In genomic region chr4:133671184-133671880, GRCm38 (mm10) we compare ENCODE assay signal across 8 mouse cellular contexts. TPM values are rescaled to one million over a fixed set of nuclear protein-coding genes. Genes with fewer than 3 reads are reported as not detected.
DNase-seq lines count a peak whose midpoint lies in the region; ATAC-seq and TF ChIP-seq lines count a peak whose summit lies in the region.

No protein-coding gene starts in this region.

- ATAC-seq in forebrain, embryonic 12.5 days (ENCODE audit: low FRiP score) = no peak
- ATAC-seq in heart, postnatal 0 days (ENCODE audit: insufficient read depth, low read depth) = no peak
- ATAC-seq in liver, postnatal 0 days = no peak
- no peak for ATAC-seq in neural tube, embryonic 14.5 days (ENCODE audit: low read depth)

- peak; percentile 76 for DNase-seq in CD4-positive helper T cell, adult 2 months (ENCODE audit: low read depth, low spot score)
- peak; percentile 68 for DNase-seq in c-Kit-negative CD71-positive TER-119-positive erythroid progenitor cells, embryonic 14.5 days (ENCODE audit: low read depth, low spot score)
- DNase-seq in heart, postnatal 0 days (ENCODE audit: low spot score) = peak; percentile 86
- peak; percentile 90 for DNase-seq in layer of hippocampus, adult 11-12 months (ENCODE audit: low spot score)
- peak; percentile 88 for DNase-seq in liver, postnatal 0 days
- DNase-seq in testis, postnatal 10 days (ENCODE audit: low spot score) = peak; percentile 91

- peaks cover 13% of the 10 kb centered on the region; the same call in 1 of the 2 replicates for H3K36me3 ChIP-seq in forebrain, embryonic 12.5 days (replicated peaks)
- H3K36me3 ChIP-seq in heart, postnatal 0 days (replicated peaks; ENCODE audit: control insufficient read depth, insufficient read depth, low read length) = peaks cover 13% of the 10 kb centered on the region
- H3K36me3 ChIP-seq in liver, postnatal 0 days (replicated peaks; ENCODE audit: insufficient read depth, low read length) = peaks cover 21% of the 10 kb centered on the region
- H3K36me3 ChIP-seq in neural tube, embryonic 14.5 days (ENCODE audit: control insufficient read depth, insufficient read depth, low read length) = no peaks in the 10 kb centered on the region

- H3K4me1 ChIP-seq in forebrain, embryonic 12.5 days = peaks cover 50% of the 10 kb centered on the region
- H3K4me1 ChIP-seq in heart, postnatal 0 days (ENCODE audit: control insufficient read depth, insufficient read depth) = peaks cover 33% of the 10 kb centered on the region
- peaks cover 48% of the 10 kb centered on the region for H3K4me1 ChIP-seq in liver, postnatal 0 days (ENCODE audit: insufficient read depth)
- H3K4me1 ChIP-seq in neural tube, embryonic 14.5 days (ENCODE audit: control insufficient read depth, insufficient read depth, low read length) = peaks cover 19% of the 10 kb centered on the region

- WGBS in forebrain, embryonic 12.5 days = 2% methylated on average over 13 of the region's 13 CpGs
- 5% methylated on average over 13 of the region's 13 CpGs for WGBS in heart, postnatal 0 days
- 3% methylated on average over 13 of the region's 13 CpGs for WGBS in liver, postnatal 0 days (ENCODE audit: insufficient replicate concordance)
- 2% methylated on average over 13 of the region's 13 CpGs for WGBS in neural tube, embryonic 14.5 days

- no peak for TF ChIP-seq EP300 in heart, postnatal 0 days (IDR thresholded peaks at IDR 0.05; ENCODE audit: low read depth)
- TF ChIP-seq EP300 in liver, postnatal 0 days (IDR thresholded peaks at IDR 0.05; ENCODE audit: low read depth) = no peak

- peak overlapping the region; percentile 86 for H3K9ac ChIP-seq in forebrain, embryonic 12.5 days
- H3K9ac ChIP-seq in heart, postnatal 0 days (replicated peaks; ENCODE audit: low read depth, low read length) = peak overlapping the region; percentile 88; the same call in 1 of the 2 replicates
- peak overlapping the region; percentile 92 for H3K9ac ChIP-seq in liver, postnatal 0 days (replicated peaks)
- H3K9ac ChIP-seq in neural tube, embryonic 14.5 days (replicated peaks; ENCODE audit: low read depth, low read length) = 0 out of 2 replicates have a peak overlapping the region, but pooled peaks have one; percentile 65

- H3K27ac ChIP-seq in forebrain, embryonic 12.5 days = peak overlapping the region; percentile 99
- peak overlapping the region; percentile 100 for H3K27ac ChIP-seq in heart, postnatal 0 days (ENCODE audit: low read depth)
- peak overlapping the region; percentile 100 for H3K27ac ChIP-seq in liver, postnatal 0 days (ENCODE audit: low read depth)
- H3K27ac ChIP-seq in neural tube, embryonic 14.5 days (ENCODE audit: low read depth, low read length) = peak overlapping the region; percentile 92

- peak overlapping the region; percentile 54 for H3K4me3 ChIP-seq in forebrain, embryonic 12.5 days (replicated peaks)
- H3K4me3 ChIP-seq in heart, postnatal 0 days (ENCODE audit: low read depth, low read length) = peak overlapping the region; percentile 86
- H3K4me3 ChIP-seq in liver, postnatal 0 days (ENCODE audit: low read depth, low read length) = peak overlapping the region; percentile 78
- peak overlapping the region; percentile 67 for H3K4me3 ChIP-seq in neural tube, embryonic 14.5 days (ENCODE audit: low read depth, low read length)

- no peaks in the 10 kb centered on the region for H3K9me3 ChIP-seq in forebrain, embryonic 12.5 days
- no peaks in the 10 kb centered on the region for H3K9me3 ChIP-seq in heart, postnatal 0 days (replicated peaks; ENCODE audit: control insufficient read depth, low read length)
- H3K9me3 ChIP-seq in liver, postnatal 0 days (ENCODE audit: low read length) = no peaks in the 10 kb centered on the region
- no peaks in the 10 kb centered on the region for H3K9me3 ChIP-seq in neural tube, embryonic 14.5 days (ENCODE audit: control insufficient read depth, low read length)

- TF ChIP-seq CTCF in heart, postnatal 0 days (IDR thresholded peaks at IDR 0.05; ENCODE audit: low read depth) = peak; percentile 86
- TF ChIP-seq CTCF in liver, postnatal 0 days (IDR thresholded peaks at IDR 0.05; ENCODE audit: low read depth) = peak; percentile 93

- peak overlapping the region; percentile 69 for H3K4me2 ChIP-seq in forebrain, embryonic 12.5 days
- H3K4me2 ChIP-seq in heart, postnatal 0 days (ENCODE audit: low read depth, low read length) = peak overlapping the region; percentile 80
- peak overlapping the region; percentile 95 for H3K4me2 ChIP-seq in liver, postnatal 0 days (ENCODE audit: low read depth, low read length)
- H3K4me2 ChIP-seq in neural tube, embryonic 14.5 days (ENCODE audit: low read depth, low read length) = peak overlapping the region; percentile 64

- H3K27me3 ChIP-seq in forebrain, embryonic 12.5 days = no peaks in the 10 kb centered on the region
- no peaks in the 10 kb centered on the region for H3K27me3 ChIP-seq in heart, postnatal 0 days (ENCODE audit: control insufficient read depth, insufficient read depth, low read length)
- H3K27me3 ChIP-seq in liver, postnatal 0 days (ENCODE audit: insufficient read depth, low read length) = no peaks in the 10 kb centered on the region
- no peaks in the 10 kb centered on the region for H3K27me3 ChIP-seq in neural tube, embryonic 14.5 days (ENCODE audit: control insufficient read depth, insufficient read depth, low read length)

RNA-seq across cellular contexts. Expression of gene Pigv, which starts 1.1 kb away (rescaled TPM):
- 17.3 and 18.0 TPM in 2 replicates for polyA plus RNA-seq in forebrain, embryonic 12.5 days (2016; fragmentation: Nextera tagmentation; extraction: Ambion mirVana)
- total RNA-seq in heart, postnatal 0 days (2014; rRNA removed; ENCODE audit: low replicate concordance) = 8.7 and 13.7 TPM in 2 replicates
- 12.9 and 13.5 TPM in 2 replicates for polyA plus RNA-seq in heart, postnatal 0 days (2015; fragmentation: Nextera tagmentation; extraction: Ambion mirVana)
- 5.2 and 5.9 TPM in 2 replicates for polyA plus RNA-seq in liver, postnatal 0 days (2015; fragmentation: Nextera tagmentation; extraction: Ambion mirVana)
- polyA plus RNA-seq in neural tube, embryonic 14.5 days (2014; fragmentation: Nextera tagmentation; extraction: Ambion mirVana) = 10.9 and 13.0 TPM in 2 replicates

RNA-seq across cellular contexts. Expression of gene Zdhhc18, which starts 21.4 kb away (rescaled TPM):
- 2.8 and 4.6 TPM in 2 replicates for polyA plus RNA-seq in forebrain, embryonic 12.5 days (2016; fragmentation: Nextera tagmentation; extraction: Ambion mirVana)
- total RNA-seq in heart, postnatal 0 days (2014; rRNA removed; ENCODE audit: low replicate concordance) = 11.4 and 21.8 TPM in 2 replicates
- polyA plus RNA-seq in heart, postnatal 0 days (2015; fragmentation: Nextera tagmentation; extraction: Ambion mirVana) = 1.7 and 2.3 TPM in 2 replicates
- 2.1 and 2.6 TPM in 2 replicates for polyA plus RNA-seq in liver, postnatal 0 days (2015; fragmentation: Nextera tagmentation; extraction: Ambion mirVana)
- polyA plus RNA-seq in neural tube, embryonic 14.5 days (2014; fragmentation: Nextera tagmentation; extraction: Ambion mirVana) = 4.3 and 6.1 TPM in 2 replicates
